Mouse (Mus musculus): ENCODE data around the gene Spred1.

DNA sequence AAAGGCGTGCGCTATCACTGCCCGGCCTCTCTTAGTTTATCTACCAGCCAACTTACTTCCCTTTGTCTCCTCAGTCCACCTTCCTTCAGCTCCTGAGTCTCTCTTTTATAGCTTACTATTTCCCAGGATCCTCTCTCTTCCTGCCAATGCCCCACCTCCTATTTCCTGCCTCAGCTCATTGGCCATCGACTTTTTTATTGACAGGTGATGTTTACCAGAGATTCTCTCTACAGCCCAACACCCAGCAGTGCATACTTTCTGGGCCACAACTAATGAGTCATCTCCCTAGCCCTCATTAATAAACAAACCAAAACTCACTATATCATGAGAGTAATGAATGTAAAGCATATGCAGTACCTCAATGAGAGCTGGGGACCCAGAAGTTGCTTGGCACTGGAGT, 98.4 kb downstream of the Spred1 start:
- no peak for TF ChIP-seq POLR2A (IDR thresholded peaks at IDR 0.05; ENCODE audit: extremely low read depth, insufficient read depth, low read length)
- no peak for TF ChIP-seq CTCF (IDR thresholded peaks at IDR 0.05; ENCODE audit: extremely low read depth, insufficient read depth, low read length)
